Comparison of ENCODE assay signal across 18 mouse cellular contexts in genomic region chr17:65113121-65113520, GRCm38 (mm10).
"Had no signal": no experiment of that assay in that cellular context is flagged by ENCODE, and none has a peak within 500 bp of the region (broad histone marks: within the 10 kb centered on the region; RNA-seq: fewer than 3 reads in every experiment).

No protein-coding gene starts in this region.

- H3K27ac ChIP-seq: midbrain, embryonic 10.5 days; midbrain, embryonic 13.5 days; midbrain, embryonic 15.5 days; neural tube, embryonic 13.5 days; neural tube, embryonic 15.5 days had no signal

- H3K4me2 ChIP-seq: lung, embryonic 14.5 days; midbrain, embryonic 13.5 days; midbrain, embryonic 15.5 days; neural tube, embryonic 13.5 days; neural tube, embryonic 15.5 days had no signal

- H3K27me3 ChIP-seq: midbrain, embryonic 13.5 days; midbrain, embryonic 15.5 days; neural tube, embryonic 13.5 days; neural tube, embryonic 15.5 days had no signal

- DNase-seq: lung, adult 18-20 months; lung, embryonic 14.5 days; lung, postnatal 10 days; lung, postnatal 4 days; retina, postnatal 1 day; right cerebral cortex, adult 18-20 months; right cerebral cortex, postnatal 25 days; right cerebral cortex, postnatal 4 days; spleen, adult 18-20 months; thymus, adult 18-20 months; thymus, postnatal 14 days; thymus, postnatal 36 days had no signal

- H3K4me3 ChIP-seq: midbrain, embryonic 10.5 days; midbrain, embryonic 13.5 days; midbrain, embryonic 15.5 days; myocyte; neural tube, embryonic 13.5 days; neural tube, embryonic 15.5 days had no signal

- H3K9me3 ChIP-seq: midbrain, embryonic 10.5 days; midbrain, embryonic 13.5 days; midbrain, embryonic 15.5 days; neural tube, embryonic 13.5 days; neural tube, embryonic 15.5 days had no signal

- H3K36me3 ChIP-seq: midbrain, embryonic 10.5 days; midbrain, embryonic 13.5 days; midbrain, embryonic 15.5 days; neural tube, embryonic 13.5 days; neural tube, embryonic 15.5 days had no signal

- ATAC-seq: midbrain, embryonic 13.5 days; midbrain, embryonic 15.5 days had no signal

- H3K9ac ChIP-seq: lung, embryonic 14.5 days; midbrain, embryonic 13.5 days; midbrain, embryonic 15.5 days; neural tube, embryonic 13.5 days; neural tube, embryonic 15.5 days had no signal

- H3K4me1 ChIP-seq: midbrain, embryonic 10.5 days; midbrain, embryonic 13.5 days; midbrain, embryonic 15.5 days; neural tube, embryonic 13.5 days; neural tube, embryonic 15.5 days had no signal
